Mouse (Mus musculus) neural tube, embryonic 15.5 days (tissue): ENCODE measurements around the gene Olfr810. TPM values are rescaled to one million over a fixed set of nuclear protein-coding genes. Genes with fewer than 3 reads are reported as not detected.

Source experiments
- ATAC-seq: fragments of 200-750 bp; cut with Nextera tagmentation; 2 replicates; pipeline ENCODE4 v1.8.0; 2017; ENCODE audit warnings: mild to moderate bottlenecking, moderate TSS enrichment, moderate library complexity; ENCODE audit not compliant: low FRiP score
- H3K27ac ChIP-seq: fragments of 300-500 bp; sonication (generic); replicated peaks from 2 replicates; pipeline ENCODE4 v1.5.1; 2015; ENCODE audit warnings: mild to moderate bottlenecking, inconsistent platforms
- H3K27me3 ChIP-seq: fragments of 300-500 bp; sonication (generic); replicated peaks from 2 replicates; pipeline ENCODE4 v1.6.1; 2015; ENCODE audit warnings: inconsistent platforms
- H3K36me3 ChIP-seq: fragments of 300-500 bp; sonication (generic); 2 replicates; pipeline ENCODE4 v1.6.1; 2015; ENCODE audit warnings: inconsistent platforms
- H3K4me1 ChIP-seq: fragments of 300-500 bp; sonication (generic); 2 replicates; pipeline ENCODE4 v1.6.1; 2015; ENCODE audit warnings: inconsistent platforms
- H3K4me2 ChIP-seq: fragments of 300-500 bp; sonication (generic); 2 replicates; pipeline ENCODE4 v1.6.1; 2015; ENCODE audit warnings: inconsistent platforms, mild to moderate bottlenecking, moderate library complexity
- H3K4me3 ChIP-seq: fragments of 300-500 bp; sonication (generic); replicated peaks from 2 replicates; pipeline ENCODE4 v1.5.1; 2015; ENCODE audit warnings: mild to moderate bottlenecking, inconsistent platforms
- H3K9ac ChIP-seq: fragments of 300-500 bp; sonication (generic); replicated peaks from 2 replicates; pipeline ENCODE4 v1.6.1; 2015; ENCODE audit warnings: mild to moderate bottlenecking, inconsistent platforms
- H3K9me3 ChIP-seq: fragments of 300-500 bp; sonication (generic); replicated peaks from 2 replicates; pipeline ENCODE4 v1.6.1; 2016; ENCODE audit warnings: inconsistent platforms
- WGBS: fragments of 180-500 bp; shearing (Covaris S2); methylation state at CpG from one replicate; pipeline ENCODE4 v1.1.7; 2015; ENCODE audit warnings: mixed read lengths; 5-methylcytosine and 5-hydroxymethylcytosine counted together
- polyA plus RNA-seq: library from polyadenylated mRNA; unstranded; fragments of >200 nt; fragmentation: Nextera tagmentation; extraction: Ambion mirVana; gene quantifications from 2 replicates; pipeline ENCODE4 v1.2.1, GENCODE M21; 2015

The Olfr810 gene
- not detected in 2 replicates for polyA plus RNA-seq

GRCm38 (mm10) chr10:129794817-129795216 lies at the start of gene Olfr810:
Gene Olfr810 (minus strand): TSS chr10:129794917.
- H3K9me3 ChIP-seq = no peaks in the 10 kb centered on the region
- ATAC-seq = no peak

GRCm38 (mm10) chr10:129804296-129804695 lies 9.6 kb upstream of the Olfr810 start, which contains the start of gene Olfr811:
Gene Olfr811 (minus strand): TSS chr10:129804396.
- Histone ChIP-seq H3K4me3 (no peak within 1 kb of the TSS), H3K9me3 (no peaks in the 10 kb centered on the region), H3K9ac (no peak within 1 kb of the TSS), H3K36me3 (no peaks in the 10 kb centered on the region), H3K4me1 (no peaks in the 10 kb centered on the region), H3K27ac (no peak within 1 kb of the TSS), H3K4me2 (no peak within 1 kb of the TSS), H3K27me3 (no peaks in the 10 kb centered on the region)
- no peak for ATAC-seq
- WGBS = 86% methylated on average over 4 of the region's 4 CpGs

More at GRCm38 (mm10) chr10:129794817-129795216, at the start of gene Olfr810:
- Histone ChIP-seq H3K27ac (no peak within 1 kb of the TSS), H3K4me2 (no peak within 1 kb of the TSS), H3K4me1 (no peaks in the 10 kb centered on the region), H3K36me3 (no peaks in the 10 kb centered on the region), H3K9ac (no peak within 1 kb of the TSS), H3K27me3 (no peaks in the 10 kb centered on the region), H3K4me3 (no peak within 1 kb of the TSS)

- Histone ChIP-seq H3K4me2 (no peak overlapping the region), H3K9ac (no peak overlapping the region), H3K9me3 (no peaks in the 10 kb centered on the region), H3K36me3 (no peaks in the 10 kb centered on the region), H3K4me1 (no peaks in the 10 kb centered on the region), H3K4me3 (no peak overlapping the region), H3K27ac (no peak overlapping the region), H3K27me3 (no peaks in the 10 kb centered on the region)
- ATAC-seq = no peak
Measured at GRCm38 (mm10) chr10:129778123-129778522, 16.6 kb downstream of the Olfr810 start.

GRCm38 (mm10) chr10:129774338-129774737 lies 20.4 kb downstream of the Olfr810 start, which contains the start of gene Olfr809:
Gene Olfr809 (plus strand): TSS chr10:129774638.
- H3K9me3 ChIP-seq = no peaks in the 10 kb centered on the region
- no peak within 1 kb of the TSS for H3K9ac ChIP-seq
- ATAC-seq = no peak
- H3K4me3 ChIP-seq = no peak within 1 kb of the TSS
- H3K4me2 ChIP-seq = no peak within 1 kb of the TSS
- no peak within 1 kb of the TSS for H3K27ac ChIP-seq
- H3K4me1 ChIP-seq = no peaks in the 10 kb centered on the region
- H3K27me3 ChIP-seq = no peaks in the 10 kb centered on the region
- H3K36me3 ChIP-seq = no peaks in the 10 kb centered on the region

- Histone ChIP-seq H3K9ac (no peak within 1 kb of the TSS), H3K4me3 (no peak within 1 kb of the TSS), H3K27ac (no peak within 1 kb of the TSS), H3K9me3 (no peaks in the 10 kb centered on the region), H3K27me3 (no peaks in the 10 kb centered on the region), H3K4me2 (no peak within 1 kb of the TSS), H3K36me3 (no peaks in the 10 kb centered on the region), H3K4me1 (no peaks in the 10 kb centered on the region)
- WGBS = 97% methylated on average over 1 of the region's 1 CpGs
- no peak for ATAC-seq
Measured at GRCm38 (mm10) chr10:129765182-129765581, 29.5 kb downstream of the Olfr810 start, which contains the start of gene Olfr808. Gene Olfr808 (plus strand): TSS chr10:129765482.

GRCm38 (mm10) chr10:129757693-129758092 lies 37.0 kb downstream of the Olfr810 start, which contains the start of gene Olfr807:
Gene Olfr807 (minus strand): TSS chr10:129757793.
- no peaks in the 10 kb centered on the region for H3K4me1 ChIP-seq
- no peaks in the 10 kb centered on the region for H3K9me3 ChIP-seq
- no peak within 1 kb of the TSS for H3K4me3 ChIP-seq
- H3K4me2 ChIP-seq = no peak within 1 kb of the TSS
- H3K36me3 ChIP-seq = no peaks in the 10 kb centered on the region
- ATAC-seq = no peak
- 90% methylated on average over 1 of the region's 1 CpGs for WGBS
- H3K9ac ChIP-seq = no peak within 1 kb of the TSS
- H3K27me3 ChIP-seq = no peaks in the 10 kb centered on the region
- H3K27ac ChIP-seq = no peak within 1 kb of the TSS

GRCm38 (mm10) chr10:129741821-129742220 lies 52.9 kb downstream of the Olfr810 start, which contains the start of gene Olfr806:
Gene Olfr806 (minus strand): TSS chr10:129741921.
- H3K36me3 ChIP-seq = no peaks in the 10 kb centered on the region
- H3K9me3 ChIP-seq = no peaks in the 10 kb centered on the region
- no peaks in the 10 kb centered on the region for H3K27me3 ChIP-seq
- no peak within 1 kb of the TSS for H3K27ac ChIP-seq
- H3K4me3 ChIP-seq = no peak within 1 kb of the TSS
- no peaks in the 10 kb centered on the region for H3K4me1 ChIP-seq
- no peak for ATAC-seq
- no peak within 1 kb of the TSS for H3K9ac ChIP-seq
- no peak within 1 kb of the TSS for H3K4me2 ChIP-seq

Other genes with a start within 250 kb of the Olfr810 start
- not detected in 2 replicates for gene Olfr794, start 227.3 kb downstream of the Olfr810 start, polyA plus RNA-seq
- gene Olfr796, start 182.3 kb downstream of the Olfr810 start, polyA plus RNA-seq = not detected in 2 replicates
- not detected in 2 replicates for gene Olfr798, start 167.0 kb downstream of the Olfr810 start, polyA plus RNA-seq
- gene Olfr799, start 157.4 kb downstream of the Olfr810 start, polyA plus RNA-seq = not detected in 2 replicates
- not detected in 2 replicates for gene Olfr800, start 137.2 kb downstream of the Olfr810 start, polyA plus RNA-seq
- gene Olfr801, start 121.1 kb downstream of the Olfr810 start, polyA plus RNA-seq = not detected in 2 replicates
- 0.08 TPM in 1 of 2 replicates, not detected in the other for gene Olfr802, start 106.7 kb downstream of the Olfr810 start, polyA plus RNA-seq
- gene Olfr803, start 100.6 kb downstream of the Olfr810 start, polyA plus RNA-seq = not detected in 2 replicates
- not detected in 2 replicates for gene Olfr804, start 91.7 kb downstream of the Olfr810 start, polyA plus RNA-seq
- gene Olfr805, start 65.5 kb downstream of the Olfr810 start, polyA plus RNA-seq = not detected in 2 replicates
- not detected in 2 replicates for gene Olfr806, start 53.0 kb downstream of the Olfr810 start, polyA plus RNA-seq
- gene Olfr807, start 37.1 kb downstream of the Olfr810 start, polyA plus RNA-seq = not detected in 2 replicates
- not detected in 2 replicates for gene Olfr808, start 29.4 kb downstream of the Olfr810 start, polyA plus RNA-seq
- not detected in 2 replicates for gene Olfr809, start 20.3 kb downstream of the Olfr810 start, polyA plus RNA-seq
- gene Olfr811, start 9.5 kb upstream of the Olfr810 start, polyA plus RNA-seq = not detected in 2 replicates
- not detected in 2 replicates for gene Olfr812, start 51.2 kb upstream of the Olfr810 start, polyA plus RNA-seq
- not detected in 2 replicates for gene Olfr813, start 60.5 kb upstream of the Olfr810 start, polyA plus RNA-seq
- gene Olfr814, start 84.9 kb upstream of the Olfr810 start, polyA plus RNA-seq = not detected in 2 replicates
- not detected in 2 replicates for gene Olfr815, start 111.0 kb upstream of the Olfr810 start, polyA plus RNA-seq
- gene Olfr816, start 120.7 kb upstream of the Olfr810 start, polyA plus RNA-seq = not detected in 2 replicates
- gene Olfr818, start 154.2 kb upstream of the Olfr810 start, polyA plus RNA-seq = not detected in 2 replicates
- gene Olfr819, start 172.3 kb upstream of the Olfr810 start, polyA plus RNA-seq = not detected in 2 replicates
- gene Olfr247, start 181.2 kb upstream of the Olfr810 start, polyA plus RNA-seq = not detected in 2 replicates
- not detected in 2 replicates for gene Gm10310, start 190.1 kb upstream of the Olfr810 start, polyA plus RNA-seq
- gene Olfr820, start 217.7 kb upstream of the Olfr810 start, polyA plus RNA-seq = not detected in 2 replicates
- gene Olfr821, start 235.4 kb upstream of the Olfr810 start, polyA plus RNA-seq = not detected in 2 replicates